Mouse (Mus musculus): ENCODE measurements around the gene 1700019A02Rik. TPM values are rescaled to one million over a fixed set of nuclear protein-coding genes. Genes with fewer than 3 reads are reported as not detected.

Gene 1700019A02Rik
- polyA plus RNA-seq, 1 experiment from 2014 or later = not detected

- H3K27me3 ChIP-seq = no peaks in the 10 kb centered on the region
These were observed 76.9 kb downstream of the 1700019A02Rik start for GRCm38 (mm10) chr1:53110561-53110960.

More at GRCm38 (mm10) chr1:53110561-53110960, 76.9 kb downstream of the 1700019A02Rik start:
- Histone ChIP-seq H3K4me1 (no peaks in the 10 kb centered on the region), H3K4me3 (no peak overlapping the region), H3K27ac (replicated peaks) (no peak overlapping the region), H3K4me2 (replicated peaks) (no peak overlapping the region), H3K9me3 (no peaks in the 10 kb centered on the region), H3K9ac (replicated peaks) (no peak overlapping the region), H3K36me3 (no peaks in the 10 kb centered on the region)
- no peak for ATAC-seq (replicated peaks)
- 95% methylated on average over 1 of the region's 1 CpGs for WGBS

Other genes starting within 250 kb of the 1700019A02Rik start
- 1.8 and 2.7 TPM in 2 replicates for gene 1700019D03Rik, start 167.5 kb downstream of the 1700019A02Rik start, polyA plus RNA-seq (2015; fragmentation: Nextera tagmentation; extraction: Ambion mirVana)
- gene Mstn, start 126.0 kb downstream of the 1700019A02Rik start, polyA plus RNA-seq (2015; fragmentation: Nextera tagmentation; extraction: Ambion mirVana) = 0.52 and 0.66 TPM in 2 replicates
- 11.2 and 11.5 TPM in 2 replicates for gene Pms1, start 109.4 kb upstream of the 1700019A02Rik start, polyA plus RNA-seq (2015; fragmentation: Nextera tagmentation; extraction: Ambion mirVana)
- gene Ormdl1, start 109.5 kb upstream of the 1700019A02Rik start, polyA plus RNA-seq (2015; fragmentation: Nextera tagmentation; extraction: Ambion mirVana) = 55.7 and 56.5 TPM in 2 replicates
- gene Gm28778, start 109.5 kb upstream of the 1700019A02Rik start, polyA plus RNA-seq (2015; fragmentation: Nextera tagmentation; extraction: Ambion mirVana) = not detected in 2 replicates
- gene Osgepl1, start 126.0 kb upstream of the 1700019A02Rik start, polyA plus RNA-seq (2015; fragmentation: Nextera tagmentation; extraction: Ambion mirVana) = 22.1 and 23.5 TPM in 2 replicates
- gene Asdurf, start 165.0 kb upstream of the 1700019A02Rik start, polyA plus RNA-seq (2015; fragmentation: Nextera tagmentation; extraction: Ambion mirVana) = 2.7 and 11.7 TPM in 2 replicates
- gene Gm28551, start 165.0 kb upstream of the 1700019A02Rik start, polyA plus RNA-seq (2015; fragmentation: Nextera tagmentation; extraction: Ambion mirVana) = 1.8 and 2.0 TPM in 2 replicates
- gene Asnsd1, start 165.1 kb upstream of the 1700019A02Rik start, polyA plus RNA-seq (2015; fragmentation: Nextera tagmentation; extraction: Ambion mirVana) = 57.7 and 59.0 TPM in 2 replicates

All from forebrain, embryonic 15.5 days (tissue).